Mouse (Mus musculus): ENCODE data around the gene Vmn1r21.
A peak's percentile ranks its signal among the peaks of the same experiment; 100 is the strongest.
"Not testable (repeated sequence)": the region's sequence is repeated elsewhere in the genome, so short reads cannot be mapped to it uniquely, and the experiment has no call there.

Vmn1r21 gene

GRCm38 (mm10) chr6:57850286-57850685 lies at the start of gene Vmn1r21:
Vmn1r21 (minus strand) TSS chr6:57850343.
- DNase-seq = no peak

- DNase-seq = peak; percentile 16
Measured at GRCm38 (mm10) chr6:57859043-57860042, 9.2 kb upstream of the Vmn1r21 start.

- DNase-seq = not testable (repeated sequence)
Measured at GRCm38 (mm10) chr6:57851177-57851576, 1.0 kb upstream of the Vmn1r21 start.

GRCm38 (mm10) chr6:57839693-57840408 lies 10.3 kb downstream of the Vmn1r21 start:
- DNase-seq = no peak

GRCm38 (mm10) chr6:57825259-57825715 lies 24.9 kb downstream of the Vmn1r21 start:
- no peak for DNase-seq

- peak; percentile 83 for DNase-seq
Measured at GRCm38 (mm10) chr6:57824422-57825258, 25.5 kb downstream of the Vmn1r21 start, which contains the start of gene Vopp1. Vopp1 (minus strand) TSS chr6:57825159.

GRCm38 (mm10) chr6:57823461-57823860 lies 26.7 kb downstream of the Vmn1r21 start:
- no peak for DNase-seq

GRCm38 (mm10) chr6:57822648-57823410 lies 27.3 kb downstream of the Vmn1r21 start:
- no peak for DNase-seq

- DNase-seq = peak; percentile 54
Measured at GRCm38 (mm10) chr6:57814436-57814940, 35.7 kb downstream of the Vmn1r21 start.

GRCm38 (mm10) chr6:57811748-57812730 lies 38.1 kb downstream of the Vmn1r21 start:
- no peak for DNase-seq

- DNase-seq = no peak
Measured at GRCm38 (mm10) chr6:57805218-57806069, 44.7 kb downstream of the Vmn1r21 start.

GRCm38 (mm10) chr6:57803130-57803529 lies 47.0 kb downstream of the Vmn1r21 start:
- no peak for DNase-seq

GRCm38 (mm10) chr6:57798986-57799385 lies 51.2 kb downstream of the Vmn1r21 start:
- peak; percentile 18 for DNase-seq

GRCm38 (mm10) chr6:57796853-57797423 lies 53.2 kb downstream of the Vmn1r21 start:
- no peak for DNase-seq

- no peak for DNase-seq
Measured at GRCm38 (mm10) chr6:57795835-57796234, 54.3 kb downstream of the Vmn1r21 start.
